Comparison of ENCODE assay signal across 14 mouse cellular contexts in genomic region chr15:25753003-25753402, GRCm38 (mm10).
DNase-seq lines count a peak whose midpoint lies in the region; ATAC-seq and TF ChIP-seq lines count a peak whose summit lies in the region.
"Had no signal": no experiment of that assay in that cellular context is flagged by ENCODE, and none has a peak within 500 bp of the region (broad histone marks: within the 10 kb centered on the region; RNA-seq: fewer than 3 reads in every experiment).

No protein-coding gene starts in this region.

- peak overlapping the region; percentile 53 for H3K4me2 ChIP-seq in neural tube, embryonic 11.5 days (ENCODE audit: low read depth)
- H3K4me2 ChIP-seq in forebrain, embryonic 11.5 days (ENCODE audit: low read depth, low read length, severe bottlenecking), result peak overlapping the region; percentile 61
- H3K4me2 ChIP-seq in hindbrain, embryonic 16.5 days (ENCODE audit: low read length), result peak overlapping the region; percentile 38
- H3K4me2 ChIP-seq in neural tube, embryonic 15.5 days, result 0 out of 2 replicates have a peak overlapping the region, but pooled peaks have one; percentile 0
- no peak overlapping the region for H3K4me2 ChIP-seq in intestine, postnatal 0 days (replicated peaks; ENCODE audit: low read depth)
- H3K4me2 ChIP-seq: liver, embryonic 13.5 days had no signal

- intact Hi-C loops in left cerebral cortex, postnatal 10 days (cut with DNase I), result no loop called here

- H3K36me3 ChIP-seq in neural tube, embryonic 11.5 days (ENCODE audit: control insufficient read depth, insufficient read depth, low read length), result no peaks in the 10 kb centered on the region
- H3K36me3 ChIP-seq in forebrain, embryonic 11.5 days (ENCODE audit: control insufficient read depth, insufficient read depth, low read length), result no peaks in the 10 kb centered on the region
- H3K36me3 ChIP-seq in hindbrain, embryonic 16.5 days (ENCODE audit: control insufficient read depth, insufficient read depth, low read length), result no peaks in the 10 kb centered on the region
- H3K36me3 ChIP-seq in neural tube, embryonic 15.5 days, result no peaks in the 10 kb centered on the region
- peaks cover 7% of the 10 kb centered on the region; the same call in 1 of the 2 replicates for H3K36me3 ChIP-seq in intestine, postnatal 0 days (ENCODE audit: control insufficient read depth, insufficient read depth)

- peak overlapping the region; percentile 77 for H3K27ac ChIP-seq in neural tube, embryonic 11.5 days (ENCODE audit: low read depth, low read length)
- H3K27ac ChIP-seq in forebrain, embryonic 11.5 days (ENCODE audit: low read depth, low read length), result peak overlapping the region; percentile 97
- H3K27ac ChIP-seq in hindbrain, embryonic 16.5 days (ENCODE audit: low read depth, low read length), result peak overlapping the region; percentile 66
- peak overlapping the region; percentile 78 for H3K27ac ChIP-seq in neural tube, embryonic 15.5 days (replicated peaks)
- H3K27ac ChIP-seq in intestine, postnatal 0 days (ENCODE audit: low read depth, low read length), result no peak overlapping the region
- H3K27ac ChIP-seq: liver, embryonic 13.5 days had no signal

- 0 out of 2 replicates have a peak, but pooled peaks have one; percentile 3 for ATAC-seq in neural tube, embryonic 11.5 days (ENCODE audit: insufficient read depth, low FRiP score, low TSS enrichment)
- peak; percentile 29 for ATAC-seq in forebrain, embryonic 11.5 days (replicated peaks; ENCODE audit: low FRiP score)
- peak; percentile 46 for ATAC-seq in hindbrain, embryonic 16.5 days
- no peak for ATAC-seq in neural tube, embryonic 15.5 days (ENCODE audit: low FRiP score)
- ATAC-seq in intestine, postnatal 0 days, result no peak
- ATAC-seq: CD4-positive, CD25-positive, alpha-beta regulatory T cell, adult 4 months had no signal

- peak; percentile 48 for DNase-seq in neural tube, embryonic 11.5 days (ENCODE audit: low spot score)
- no peak for DNase-seq in neural tube, embryonic 10.5 days (ENCODE audit: extremely low spot score, low spot score)
- peak; percentile 72 for DNase-seq in forebrain, embryonic 11.5 days (ENCODE audit: low spot score)
- no peak for DNase-seq in left cerebral cortex, postnatal 10 days (ENCODE audit: extremely low spot score in 1 of 2, low spot score in 2 of 2)
- no peak for DNase-seq in kidney, adult 8-10 months
- DNase-seq: cerebellum, postnatal 10 days; heart, adult 18-20 months; kidney, postnatal 10 days; liver, embryonic 13.5 days had no signal

- H3K4me3 ChIP-seq in neural tube, embryonic 11.5 days (ENCODE audit: low read depth, low read length), result peak overlapping the region; percentile 34
- H3K4me3 ChIP-seq in forebrain, embryonic 11.5 days (ENCODE audit: low read depth, low read length), result peak overlapping the region; percentile 38
- peak overlapping the region; percentile 27 for H3K4me3 ChIP-seq in hindbrain, embryonic 16.5 days (ENCODE audit: low read length)
- peak overlapping the region; percentile 20 for H3K4me3 ChIP-seq in neural tube, embryonic 15.5 days (replicated peaks)
- no peak overlapping the region for H3K4me3 ChIP-seq in intestine, postnatal 0 days (ENCODE audit: low read depth, low read length)
- H3K4me3 ChIP-seq: liver, embryonic 13.5 days; megakaryocyte, embryonic 14.5 days had no signal

- no peaks in the 10 kb centered on the region for H3K27me3 ChIP-seq in neural tube, embryonic 11.5 days (ENCODE audit: control insufficient read depth, insufficient read depth, low read length)
- H3K27me3 ChIP-seq in forebrain, embryonic 11.5 days (ENCODE audit: control insufficient read depth, insufficient read depth, low read length), result no peaks in the 10 kb centered on the region
- no peaks in the 10 kb centered on the region for H3K27me3 ChIP-seq in hindbrain, embryonic 16.5 days (replicated peaks; ENCODE audit: control insufficient read depth, insufficient read depth, low read length)
- no peaks in the 10 kb centered on the region for H3K27me3 ChIP-seq in neural tube, embryonic 15.5 days (replicated peaks)
- no peaks in the 10 kb centered on the region for H3K27me3 ChIP-seq in intestine, postnatal 0 days (replicated peaks; ENCODE audit: control insufficient read depth, insufficient read depth, low read length)
- H3K27me3 ChIP-seq: liver, embryonic 13.5 days; megakaryocyte, embryonic 14.5 days had no signal

- peaks cover 16% of the 10 kb centered on the region for H3K4me1 ChIP-seq in neural tube, embryonic 11.5 days (ENCODE audit: control insufficient read depth, insufficient read depth, low read length)
- H3K4me1 ChIP-seq in forebrain, embryonic 11.5 days (replicated peaks; ENCODE audit: control insufficient read depth, insufficient read depth, low read length), result peaks cover 15% of the 10 kb centered on the region
- H3K4me1 ChIP-seq in hindbrain, embryonic 16.5 days (ENCODE audit: control insufficient read depth, insufficient read depth, low read depth, low read length), result peaks cover 3% of the 10 kb centered on the region; the same call in 1 of the 2 replicates
- H3K4me1 ChIP-seq in neural tube, embryonic 15.5 days, result peaks cover 23% of the 10 kb centered on the region
- H3K4me1 ChIP-seq in intestine, postnatal 0 days (replicated peaks; ENCODE audit: control insufficient read depth, insufficient read depth, low read length), result peaks cover 2% of the 10 kb centered on the region; the same call in 1 of the 2 replicates
- H3K4me1 ChIP-seq: liver, embryonic 13.5 days had no signal

- peak overlapping the region; percentile 41 for H3K9ac ChIP-seq in neural tube, embryonic 11.5 days (ENCODE audit: low read length)
- peak overlapping the region; percentile 56 for H3K9ac ChIP-seq in forebrain, embryonic 11.5 days (ENCODE audit: low read length)
- peak overlapping the region; percentile 27; the same call in 1 of the 2 replicates for H3K9ac ChIP-seq in hindbrain, embryonic 16.5 days (ENCODE audit: low read depth, low read length)
- H3K9ac ChIP-seq in neural tube, embryonic 15.5 days (replicated peaks), result no peak overlapping the region
- no peak overlapping the region for H3K9ac ChIP-seq in intestine, postnatal 0 days (ENCODE audit: low read depth, low read length)
- H3K9ac ChIP-seq: liver, embryonic 13.5 days had no signal

- no peaks in the 10 kb centered on the region for H3K9me3 ChIP-seq in neural tube, embryonic 11.5 days (ENCODE audit: control insufficient read depth, low read length)
- no peaks in the 10 kb centered on the region for H3K9me3 ChIP-seq in forebrain, embryonic 11.5 days (ENCODE audit: control insufficient read depth, low read length)
- H3K9me3 ChIP-seq in hindbrain, embryonic 16.5 days (ENCODE audit: control insufficient read depth, low read length), result no peaks in the 10 kb centered on the region
- no peaks in the 10 kb centered on the region for H3K9me3 ChIP-seq in neural tube, embryonic 15.5 days (replicated peaks)
- H3K9me3 ChIP-seq in intestine, postnatal 0 days (ENCODE audit: control insufficient read depth), result no peaks in the 10 kb centered on the region
- H3K9me3 ChIP-seq: liver, embryonic 13.5 days; megakaryocyte, embryonic 14.5 days had no signal

- no peak for TF ChIP-seq CTCF in intestine, postnatal 0 days (IDR thresholded peaks at IDR 0.05; ENCODE audit: low read depth)

- WGBS in neural tube, embryonic 11.5 days, result 27% methylated on average over 9 of the region's 9 CpGs
- WGBS in forebrain, embryonic 11.5 days, result 7% methylated on average over 9 of the region's 9 CpGs
- WGBS in hindbrain, embryonic 16.5 days, result 22% methylated on average over 9 of the region's 9 CpGs
- WGBS in neural tube, embryonic 15.5 days, result 15% methylated on average over 9 of the region's 9 CpGs
- WGBS in intestine, postnatal 0 days, result 60% methylated on average over 9 of the region's 9 CpGs

Comparison
In these comparisons a context has a peak if more than half of its experiments do, and no peak if none do; other contexts are left out.
1. ATAC-seq: peak in neural tube, embryonic 11.5 days (single experiment), forebrain, embryonic 11.5 days (single experiment) and hindbrain, embryonic 16.5 days (single experiment); none in neural tube, embryonic 15.5 days (single experiment) and intestine, postnatal 0 days (single experiment).
2. DNase-seq: peak in neural tube, embryonic 11.5 days (single experiment) and forebrain, embryonic 11.5 days (single experiment); none in neural tube, embryonic 10.5 days (single experiment), left cerebral cortex, postnatal 10 days (0 of 2) and kidney, adult 8-10 months (0 of 2).
3. H3K9ac ChIP-seq: peak in neural tube, embryonic 11.5 days (single experiment), forebrain, embryonic 11.5 days (single experiment) and hindbrain, embryonic 16.5 days (single experiment); none in neural tube, embryonic 15.5 days (single experiment) and intestine, postnatal 0 days (single experiment).